Mouse (Mus musculus): ENCODE results near the gene Palld. TPM values are rescaled to one million over a fixed set of nuclear protein-coding genes. Genes with fewer than 3 reads are reported as not detected.

Gene Palld
- total RNA-seq, 1 experiment from 2014 or later, result 33.9 TPM

DNA sequence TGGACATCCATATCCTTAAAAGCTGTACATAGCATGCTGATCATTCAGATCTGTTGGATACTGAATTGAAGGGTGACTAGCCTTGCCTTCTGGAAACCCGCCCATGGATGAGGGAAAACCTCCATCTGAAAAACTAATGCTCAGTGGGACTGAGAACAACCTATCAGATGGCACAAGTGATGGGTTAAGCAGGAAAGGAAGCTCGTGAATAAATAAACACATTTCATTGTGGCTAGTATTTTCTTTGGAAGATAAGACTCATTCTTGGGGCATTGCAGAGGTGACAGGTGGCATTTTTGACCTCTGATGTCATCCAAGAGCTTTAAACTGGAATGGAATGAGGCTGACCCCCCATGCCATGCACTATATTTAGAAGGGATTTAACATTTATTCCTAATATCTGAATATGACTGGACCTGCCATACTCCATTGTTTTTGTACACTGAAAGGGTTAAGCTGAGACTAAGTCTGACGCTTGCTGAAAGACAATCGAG, 128.8 kb downstream of the Palld start:
- no peak for DNase-seq

DNA sequence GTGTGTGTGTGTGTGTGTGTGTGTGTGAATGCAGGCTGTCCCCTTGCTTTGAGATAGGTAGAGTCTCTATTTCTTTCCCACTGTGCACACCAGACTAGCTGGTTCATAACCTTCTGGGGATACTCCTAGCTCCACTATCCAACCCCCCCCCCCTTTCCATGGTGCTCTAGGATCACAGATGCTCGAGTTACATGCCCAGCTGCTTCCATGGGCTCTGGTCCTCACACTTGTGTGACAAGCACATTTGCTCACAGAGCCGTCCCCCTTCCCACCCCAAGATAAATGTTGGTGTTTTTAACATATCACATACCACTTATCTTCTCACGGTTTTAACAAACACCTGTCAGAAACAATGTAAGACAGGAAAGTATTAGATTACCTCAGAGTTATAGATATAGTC, 131.2 kb downstream of the Palld start:
- no peak for DNase-seq

DNA sequence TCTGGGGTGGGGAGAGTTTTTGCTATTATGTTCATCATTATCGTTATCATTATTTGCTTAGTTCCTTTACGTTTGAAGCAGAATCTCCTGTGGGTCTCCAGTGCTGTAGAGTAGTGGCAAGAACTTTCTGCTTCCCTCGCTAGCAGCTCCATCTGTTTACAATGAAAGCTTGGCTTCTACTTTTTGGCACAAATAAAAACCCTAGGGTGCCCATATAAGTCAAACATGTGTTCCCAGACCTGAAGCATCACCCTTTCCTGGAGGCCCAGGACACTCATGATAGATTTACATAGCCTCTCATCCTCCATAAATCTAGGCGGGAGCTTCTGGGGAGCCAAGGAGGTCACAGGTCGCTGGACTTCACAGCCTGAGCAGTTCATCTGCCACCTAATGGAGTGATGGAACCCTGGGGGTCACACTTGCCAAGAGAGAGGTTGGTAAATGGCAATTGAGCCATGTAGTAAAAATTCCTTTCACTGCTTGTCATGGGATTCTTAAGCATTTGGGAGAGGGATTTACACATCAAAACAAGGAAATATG, 133.1 kb downstream of the Palld start:
- no peak for DNase-seq

DNA sequence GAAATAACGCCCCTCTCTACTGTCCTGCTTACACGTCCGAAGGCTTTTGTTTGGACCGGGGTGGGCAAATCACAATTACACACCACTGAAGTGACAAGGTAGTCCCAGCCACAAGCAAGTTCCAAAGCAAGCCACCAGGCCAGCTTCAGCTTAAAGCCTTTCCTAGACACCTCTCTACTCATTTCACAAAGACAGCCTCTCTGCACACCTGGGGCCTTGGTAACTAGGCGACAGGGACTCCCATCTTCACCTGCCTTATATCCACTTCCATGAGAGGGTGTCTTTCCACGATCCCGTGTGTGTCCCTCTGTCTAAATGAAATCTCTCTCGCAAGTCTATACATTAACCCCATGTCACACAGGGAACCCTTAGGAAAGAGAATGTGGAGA, 142.3 kb downstream of the Palld start:
- DNase-seq, result no peak

DNA sequence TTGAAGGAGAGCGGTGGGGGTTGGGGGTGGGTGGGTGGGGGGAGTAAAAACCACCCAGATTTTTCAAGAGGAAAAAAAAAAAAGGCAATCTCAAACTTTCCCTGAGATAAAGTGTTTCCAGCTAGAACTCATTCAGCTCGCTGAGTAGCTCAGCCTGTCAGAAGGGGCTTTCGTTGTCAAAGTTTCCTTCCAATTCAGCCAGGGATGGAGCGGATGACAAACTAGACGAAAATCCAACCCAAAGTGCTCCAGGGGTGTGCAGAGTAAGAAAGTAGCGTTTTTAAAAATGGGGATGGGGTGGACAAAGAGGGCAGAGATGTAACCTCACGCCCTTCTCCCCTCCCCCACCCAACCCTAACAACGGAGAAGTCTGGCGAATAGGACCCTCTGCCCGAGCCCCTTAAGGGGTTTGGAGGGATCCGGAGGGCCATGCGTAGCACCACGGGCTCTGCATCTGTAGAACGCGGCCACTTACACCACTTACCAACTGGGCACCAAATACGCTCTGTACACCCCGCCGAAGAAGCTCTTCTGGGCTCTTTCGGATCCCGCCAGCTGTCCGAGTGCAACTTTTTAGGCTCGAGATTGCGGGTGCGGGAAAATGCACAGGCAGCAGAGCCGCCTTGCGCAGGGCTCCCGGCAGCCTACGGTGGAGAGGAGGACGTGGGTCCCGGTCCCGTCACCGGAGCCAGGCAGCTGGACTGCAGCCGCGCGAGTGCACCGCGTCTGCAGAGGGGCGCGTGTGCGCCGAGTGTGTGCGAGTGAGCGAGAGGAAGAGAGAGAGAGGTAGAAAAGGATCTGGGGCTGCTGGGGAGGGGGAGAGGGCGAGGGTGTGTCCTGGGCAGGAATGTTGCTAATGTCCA, 142.9 kb downstream of the Palld start:
- DNase-seq, result peak; percentile 42

DNA sequence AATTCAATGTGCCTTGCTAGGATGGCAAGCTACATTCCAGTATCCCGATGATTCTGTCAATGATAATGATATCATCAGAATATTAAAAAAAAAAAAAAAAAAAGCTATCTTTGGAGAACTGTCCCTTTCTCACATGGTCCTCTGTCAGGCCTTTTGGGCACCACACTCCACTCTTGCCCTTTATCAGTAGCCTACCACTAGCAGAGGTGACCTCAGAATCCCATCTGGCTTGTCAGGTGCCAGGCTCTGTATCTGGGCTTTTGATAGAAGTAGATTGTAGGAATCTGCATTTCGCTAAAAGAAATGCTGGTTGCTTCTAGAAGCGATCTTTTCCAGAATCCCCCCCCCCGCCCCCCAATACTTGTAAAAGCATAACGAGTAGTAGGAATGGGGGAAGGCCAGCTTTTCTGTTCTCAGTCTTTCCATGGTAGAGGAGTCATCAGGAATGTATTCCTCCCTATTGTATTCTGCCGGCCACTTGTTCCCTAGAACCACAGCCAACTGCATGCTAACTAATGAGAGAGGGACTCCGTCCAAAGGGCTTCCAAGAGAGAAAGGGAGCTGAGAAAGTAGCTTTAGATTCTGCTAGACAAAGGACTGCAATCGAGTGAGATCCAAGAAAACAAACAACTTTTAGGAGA, 143.7 kb downstream of the Palld start:
- DNase-seq, result no peak

DNA sequence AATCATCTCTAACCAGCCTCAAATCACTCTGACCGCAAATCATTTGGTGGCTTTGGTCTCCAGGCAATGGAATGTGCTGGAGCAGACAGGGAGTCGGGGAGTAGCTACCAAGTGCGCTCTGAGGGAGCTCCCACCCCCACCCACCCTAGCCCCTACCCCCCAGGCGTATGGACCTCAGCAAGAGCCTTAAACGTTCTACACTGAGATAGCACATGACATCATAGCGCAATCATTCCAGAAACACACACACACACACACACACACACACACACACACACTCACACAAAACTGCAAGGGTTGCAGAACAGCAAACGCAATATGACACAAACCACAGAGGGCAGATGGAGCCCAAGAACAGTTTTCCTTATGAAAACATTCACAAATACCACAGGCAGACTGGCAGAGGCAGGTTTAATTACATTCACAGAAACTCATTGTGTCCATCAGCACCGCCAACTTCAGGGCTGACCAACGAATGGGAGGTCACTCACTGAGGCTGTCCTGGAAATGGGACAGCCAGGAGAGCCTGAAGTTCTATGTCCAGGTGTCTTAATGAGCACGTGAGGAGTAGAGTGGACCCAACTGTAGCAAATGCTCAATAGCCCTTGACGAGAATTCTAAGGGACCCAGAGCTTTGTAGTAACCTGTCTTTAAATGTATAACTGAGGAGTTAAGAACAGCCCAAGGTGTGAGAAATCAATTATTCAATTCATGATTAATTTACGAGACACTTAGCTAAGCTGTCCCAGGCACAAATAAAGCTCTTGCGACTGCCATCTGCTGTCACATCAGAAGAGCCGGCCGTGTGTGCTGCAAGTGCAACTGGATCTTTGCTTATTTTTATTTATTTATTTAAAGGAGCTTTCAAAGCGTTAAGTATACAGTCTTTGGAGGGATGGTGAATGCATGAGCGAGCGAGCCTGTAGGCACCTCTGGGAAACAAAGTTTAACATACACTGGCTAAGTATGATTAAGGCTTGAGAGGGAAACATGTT, 145.2 kb downstream of the Palld start:
- no peak for DNase-seq

- no peak for DNase-seq
Measured at GRCm38 (mm10) chr8:61755186-61755585, 147.3 kb downstream of the Palld start.

GRCm38 (mm10) chr8:61747070-61747469, 155.4 kb downstream of the Palld start:
- no peak for DNase-seq

- no peak for DNase-seq
Measured at GRCm38 (mm10) chr8:61745181-61745980, 157.1 kb downstream of the Palld start.

- no peak for DNase-seq
Measured at GRCm38 (mm10) chr8:61743764-61744562, 158.5 kb downstream of the Palld start.

DNA sequence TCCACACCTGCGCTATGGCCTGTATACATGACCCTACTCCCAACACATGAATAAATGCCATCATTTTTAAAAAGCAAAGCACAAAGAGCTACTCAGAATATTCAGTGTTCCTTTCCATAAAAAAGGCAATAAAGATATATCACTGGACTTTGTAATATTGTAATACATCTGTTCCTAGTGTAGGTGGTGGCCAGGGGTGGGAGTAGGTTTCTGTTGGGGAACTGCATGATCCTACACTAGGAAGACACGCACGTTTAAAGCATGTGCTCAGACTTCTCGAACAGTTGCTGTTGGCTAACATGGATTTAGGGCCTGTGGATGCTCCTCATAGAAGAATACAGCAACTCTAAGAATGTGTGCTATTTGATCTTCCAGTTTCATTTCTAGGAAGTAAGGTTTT, 165.0 kb downstream of the Palld start:
- DNase-seq, result no peak

DNA sequence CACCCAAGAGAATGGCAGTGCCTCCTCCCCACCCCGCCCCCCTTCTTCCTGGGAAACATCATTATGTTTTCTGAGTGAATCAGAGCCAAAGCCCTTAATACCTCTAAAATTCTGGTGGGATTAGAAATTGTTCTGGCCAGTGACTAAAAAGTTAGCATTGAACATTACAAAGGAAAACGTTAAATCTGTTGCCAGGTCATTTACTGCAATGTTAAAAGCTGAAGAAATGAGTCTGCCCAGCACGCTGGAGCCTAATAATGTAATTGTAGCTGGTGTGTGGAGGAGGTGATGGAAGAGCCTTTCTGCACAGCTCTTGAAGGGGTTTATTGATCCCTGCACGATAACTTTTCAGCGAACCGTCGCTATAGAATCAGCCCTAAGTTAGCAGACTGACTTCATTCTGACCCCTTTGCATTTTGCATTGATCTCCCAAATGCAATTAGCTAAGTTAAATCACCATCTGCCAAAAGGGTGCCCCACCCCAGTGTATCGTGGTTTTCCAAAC, 165.7 kb downstream of the Palld start:
- DNase-seq, result no peak

DNA sequence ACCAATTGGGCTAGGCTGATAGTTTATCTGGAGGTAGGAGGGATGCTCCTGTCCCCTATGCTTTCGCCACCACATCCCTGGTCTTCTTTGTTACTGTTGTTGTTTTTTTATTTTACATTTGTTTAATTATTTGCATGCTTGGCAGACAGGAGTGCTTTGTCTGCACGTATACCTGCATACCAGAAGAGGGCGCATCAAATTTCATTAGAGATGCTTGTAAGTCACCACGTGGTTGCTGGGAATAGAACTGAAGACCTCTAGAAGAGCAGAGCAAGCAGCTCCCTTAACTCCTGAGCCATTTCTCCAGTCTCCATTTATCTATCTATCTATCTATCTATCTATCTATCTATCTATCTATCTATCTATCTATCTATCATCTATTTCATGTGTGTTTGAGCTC, 166.4 kb downstream of the Palld start:
- DNase-seq, result no peak

DNA sequence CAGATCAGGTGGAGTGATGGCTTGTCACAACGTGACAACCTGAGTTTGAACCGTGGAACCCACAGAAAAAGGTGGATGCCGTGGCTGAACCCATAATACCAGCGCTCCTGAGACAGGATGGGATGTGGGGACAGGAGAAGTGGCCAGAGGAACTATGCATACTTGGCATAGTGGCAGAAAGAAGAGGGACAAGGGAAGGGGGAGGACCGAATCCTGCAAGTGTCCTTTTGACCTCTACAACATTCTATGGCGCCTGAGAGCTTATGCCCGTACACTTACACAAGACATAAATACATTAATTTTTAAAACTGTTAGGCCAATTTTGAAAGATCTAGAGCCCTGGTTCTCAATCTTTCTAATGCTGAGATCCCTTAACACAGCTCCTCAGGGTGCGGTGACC, 168.3 kb downstream of the Palld start:
- DNase-seq, result no peak

DNA sequence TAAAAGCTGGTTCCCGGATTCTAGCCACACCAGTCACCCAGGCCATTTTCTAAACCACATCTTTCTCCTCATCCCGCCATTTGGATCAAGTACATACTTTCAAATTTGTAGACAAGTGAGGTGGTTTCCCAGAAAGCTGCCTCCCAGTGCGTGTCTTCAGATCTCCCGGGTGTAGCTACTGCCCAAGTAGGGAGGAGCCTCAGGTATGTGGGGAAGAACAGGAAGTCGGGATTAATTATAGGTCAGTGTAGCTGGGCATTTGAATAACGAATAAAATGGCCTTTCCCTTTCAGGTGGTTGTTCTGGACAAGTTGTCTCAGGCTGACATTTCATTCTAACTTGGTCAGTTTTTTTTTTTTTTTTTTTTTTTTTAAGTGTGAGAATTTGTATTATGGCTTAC, 170.3 kb downstream of the Palld start:
- no peak for DNase-seq

GRCm38 (mm10) chr8:61731306-61732088, 171.0 kb downstream of the Palld start:
- no peak for DNase-seq

DNA sequence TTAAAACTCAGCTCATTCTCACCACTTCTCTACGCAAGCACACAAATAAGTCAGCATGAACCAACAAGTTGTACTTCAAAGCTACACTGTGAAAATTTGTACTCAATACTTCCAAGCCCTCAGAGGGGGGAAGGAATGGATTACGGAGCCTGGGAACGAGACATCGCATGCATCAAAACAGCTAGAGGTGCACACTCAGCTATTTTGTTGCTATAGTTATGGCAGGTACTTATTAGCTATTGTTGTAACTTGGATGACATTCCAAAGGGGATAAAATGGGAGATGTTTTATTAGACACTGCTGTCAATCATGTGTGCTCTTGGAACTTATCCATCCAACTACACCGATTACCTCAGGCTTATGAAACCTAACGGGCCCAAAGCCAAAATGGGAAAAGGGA, 171.8 kb downstream of the Palld start:
- no peak for DNase-seq

DNA sequence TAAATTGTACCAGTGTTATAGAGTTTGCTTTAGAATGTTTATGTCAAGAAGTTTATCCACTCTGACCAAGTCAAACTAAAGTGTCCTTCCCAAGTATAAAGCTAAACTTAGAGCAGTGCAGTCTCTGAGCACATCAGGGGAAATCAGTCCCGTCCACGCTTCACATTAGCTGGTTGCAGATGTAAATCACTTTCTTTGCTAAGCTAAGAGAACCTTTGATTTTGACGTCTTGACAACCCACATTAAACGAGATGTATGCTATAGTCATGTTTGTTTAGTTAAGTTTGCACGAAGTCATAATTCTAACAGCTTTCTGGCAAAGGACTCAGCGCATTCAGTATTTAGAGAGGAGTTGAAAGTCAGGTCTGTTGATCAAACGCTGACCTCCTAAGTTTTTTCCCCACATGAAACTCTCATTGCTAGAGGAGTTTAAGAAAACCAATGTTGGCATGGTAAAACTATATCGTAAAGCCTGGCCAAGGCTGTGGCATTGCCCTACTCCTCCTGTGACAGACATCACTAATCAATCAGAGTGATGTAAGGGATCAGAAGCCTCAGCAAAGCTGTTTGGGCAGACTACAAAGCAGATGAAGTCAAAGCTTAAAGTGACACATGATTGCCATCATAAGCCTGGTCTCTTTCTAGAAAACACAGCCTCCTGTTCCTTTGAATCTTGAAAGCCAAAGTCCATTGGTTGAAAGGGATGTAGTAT, 177.0 kb downstream of the Palld start:
- no peak for DNase-seq
